Mouse (Mus musculus) neural tube, embryonic 13.5 days (tissue): ENCODE results near the gene Pdap1. TPM values are rescaled to one million over a fixed set of nuclear protein-coding genes. Genes with fewer than 3 reads are reported as not detected.
A peak's percentile ranks its signal among the peaks of the same experiment; 100 is the strongest.
"Not testable (repeated sequence)": the region's sequence is repeated elsewhere in the genome, so short reads cannot be mapped to it uniquely, and the experiment has no call there.

Experiments used
- ATAC-seq: fragments of 200-750 bp; cut with Nextera tagmentation; 2 replicates; pipeline ENCODE4 v1.8.0; 2017; ENCODE audit warnings: low read depth, mild to moderate bottlenecking, moderate TSS enrichment, moderate library complexity
- H3K27ac ChIP-seq: fragments of 300-500 bp; sonication (generic); replicated peaks from 2 replicates; pipeline ENCODE4 v1.5.1; 2015; ENCODE audit warnings: moderate library complexity, mild to moderate bottlenecking, inconsistent platforms
- H3K27me3 ChIP-seq: fragments of 300-500 bp; sonication (generic); 2 replicates; pipeline ENCODE4 v1.6.1; 2015; ENCODE audit warnings: mild to moderate bottlenecking, inconsistent platforms
- H3K36me3 ChIP-seq: fragments of 300-500 bp; sonication (generic); 2 replicates; pipeline ENCODE4 v1.6.1; 2015; ENCODE audit warnings: mild to moderate bottlenecking, inconsistent platforms
- H3K4me1 ChIP-seq: fragments of 300-500 bp; sonication (generic); replicated peaks from 2 replicates; pipeline ENCODE4 v1.6.1; 2015; ENCODE audit warnings: inconsistent platforms
- H3K4me2 ChIP-seq: fragments of 300-500 bp; sonication (generic); 2 replicates; pipeline ENCODE4 v1.6.1; 2015; ENCODE audit warnings: inconsistent platforms, mild to moderate bottlenecking, moderate library complexity
- H3K4me3 ChIP-seq: fragments of 300-500 bp; sonication (generic); 2 replicates; pipeline ENCODE4 v1.5.1; 2015; ENCODE audit warnings: mild to moderate bottlenecking, inconsistent platforms
- H3K9ac ChIP-seq: fragments of 300-500 bp; sonication (generic); 2 replicates; pipeline ENCODE4 v1.6.1; 2015; ENCODE audit warnings: moderate library complexity, mild to moderate bottlenecking, inconsistent platforms
- H3K9me3 ChIP-seq: fragments of 300-500 bp; sonication (generic); 2 replicates; pipeline ENCODE4 v1.6.1; 2016; ENCODE audit warnings: inconsistent platforms
- WGBS: fragments of 180-500 bp; shearing (Covaris S2); methylation state at CpG from one replicate; pipeline ENCODE4 v1.1.7; 2015; 5-methylcytosine and 5-hydroxymethylcytosine counted together
- polyA plus RNA-seq: library from polyadenylated mRNA; unstranded; fragments of >200 nt; fragmentation: Nextera tagmentation; extraction: Ambion mirVana; gene quantifications from 2 replicates; pipeline ENCODE4 v1.2.1, GENCODE M21; 2015

Pdap1 gene
- polyA plus RNA-seq, 1 experiment from 2014 or later: 123 TPM

DNA sequence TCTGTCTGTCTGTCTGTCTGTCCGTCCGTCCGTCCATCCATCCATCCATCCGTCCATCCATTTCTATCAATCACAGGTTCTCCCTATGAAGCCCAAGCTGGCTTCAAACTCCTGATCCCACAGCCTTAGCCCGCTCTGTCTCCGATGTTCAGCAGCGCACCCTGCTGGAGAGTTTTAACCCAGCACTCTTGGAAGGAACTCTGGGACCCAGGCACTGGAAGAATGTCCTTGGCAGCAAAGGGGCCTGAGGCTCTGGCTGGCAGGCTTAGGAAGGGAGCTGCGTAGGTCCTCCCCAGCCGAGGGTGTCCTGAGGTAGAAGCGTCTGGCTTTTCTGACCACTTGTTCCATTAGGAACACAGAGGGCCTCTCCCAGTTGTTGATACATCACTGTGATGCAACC is 23.1 kb downstream of the Pdap1 start:
- 43% methylated on average over 10 of the region's 10 CpGs for WGBS
- H3K9ac ChIP-seq: no peak overlapping the region
- peaks cover 21% of the 10 kb centered on the region for H3K27me3 ChIP-seq
- H3K36me3 ChIP-seq: 0 out of 2 replicates have a peak, but pooled peaks cover 4% of the 10 kb centered on the region
- H3K9me3 ChIP-seq: no peaks in the 10 kb centered on the region
- no peak for ATAC-seq
- no peak overlapping the region for H3K4me2 ChIP-seq
- no peak overlapping the region for H3K27ac ChIP-seq
- H3K4me3 ChIP-seq: no peak overlapping the region
- H3K4me1 ChIP-seq: peaks cover 15% of the 10 kb centered on the region

DNA sequence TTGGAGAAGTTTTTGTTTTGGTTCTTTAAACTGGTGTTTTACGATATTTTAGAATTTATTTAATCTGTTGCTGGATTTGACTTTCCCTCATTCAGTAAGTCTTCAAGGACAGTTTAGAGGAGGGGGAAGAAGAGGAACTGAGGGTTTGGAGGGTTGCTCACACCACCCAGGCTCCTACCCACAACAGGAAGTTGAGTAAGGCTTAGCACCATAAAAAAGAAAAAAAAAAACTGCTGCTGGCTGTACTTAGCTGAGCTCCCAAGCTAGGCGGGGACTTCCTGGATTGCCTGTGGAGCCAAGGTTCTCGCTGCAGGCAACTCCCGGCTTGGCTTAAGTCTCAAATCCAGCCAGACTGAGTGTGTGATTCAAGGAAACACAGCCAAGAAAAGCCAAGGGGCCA is 23.7 kb downstream of the Pdap1 start:
- no peak for ATAC-seq
- 60% methylated on average over 4 of the region's 4 CpGs for WGBS
- H3K9ac ChIP-seq: no peak overlapping the region
- H3K4me2 ChIP-seq: 0 out of 2 replicates have a peak overlapping the region, but pooled peaks have one; percentile 60
- H3K9me3 ChIP-seq: no peaks in the 10 kb centered on the region
- peaks cover 21% of the 10 kb centered on the region for H3K27me3 ChIP-seq
- peaks cover 15% of the 10 kb centered on the region for H3K4me1 ChIP-seq
- peaks cover 10% of the 10 kb centered on the region; the same call in 1 of the 2 replicates for H3K36me3 ChIP-seq
- H3K4me3 ChIP-seq: no peak overlapping the region
- peak overlapping the region; percentile 52; the same call in 1 of the 2 replicates for H3K27ac ChIP-seq

DNA sequence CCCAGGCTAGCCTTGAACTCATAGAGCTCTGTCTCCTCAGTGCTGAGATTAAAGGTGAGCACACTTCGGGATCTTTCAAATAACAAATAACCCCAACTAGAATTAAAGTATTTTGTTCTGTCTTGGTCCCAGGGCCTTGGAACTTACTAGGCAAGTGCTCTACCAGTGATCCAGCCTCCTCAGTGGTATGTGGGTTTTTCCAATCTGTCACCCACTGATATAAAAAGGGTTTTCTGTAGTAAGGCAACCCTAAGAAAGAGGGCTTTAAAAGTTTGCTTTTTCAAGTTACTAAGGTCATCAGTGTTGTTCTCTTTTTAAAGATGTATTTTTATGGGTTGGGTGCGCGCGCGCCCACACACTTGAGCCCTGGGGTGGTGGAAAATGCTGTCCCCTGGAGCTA is 24.3 kb downstream of the Pdap1 start:
- WGBS: 96% methylated on average over 5 of the region's 5 CpGs
- no peak overlapping the region for H3K9ac ChIP-seq
- ATAC-seq: no peak
- H3K36me3 ChIP-seq: peaks cover 16% of the 10 kb centered on the region
- H3K4me1 ChIP-seq: peaks cover 15% of the 10 kb centered on the region
- H3K4me3 ChIP-seq: no peak overlapping the region
- no peaks in the 10 kb centered on the region for H3K9me3 ChIP-seq
- peak overlapping the region; percentile 60 for H3K4me2 ChIP-seq
- peak overlapping the region; percentile 52; the same call in 1 of the 2 replicates for H3K27ac ChIP-seq
- peaks cover 21% of the 10 kb centered on the region for H3K27me3 ChIP-seq

DNA sequence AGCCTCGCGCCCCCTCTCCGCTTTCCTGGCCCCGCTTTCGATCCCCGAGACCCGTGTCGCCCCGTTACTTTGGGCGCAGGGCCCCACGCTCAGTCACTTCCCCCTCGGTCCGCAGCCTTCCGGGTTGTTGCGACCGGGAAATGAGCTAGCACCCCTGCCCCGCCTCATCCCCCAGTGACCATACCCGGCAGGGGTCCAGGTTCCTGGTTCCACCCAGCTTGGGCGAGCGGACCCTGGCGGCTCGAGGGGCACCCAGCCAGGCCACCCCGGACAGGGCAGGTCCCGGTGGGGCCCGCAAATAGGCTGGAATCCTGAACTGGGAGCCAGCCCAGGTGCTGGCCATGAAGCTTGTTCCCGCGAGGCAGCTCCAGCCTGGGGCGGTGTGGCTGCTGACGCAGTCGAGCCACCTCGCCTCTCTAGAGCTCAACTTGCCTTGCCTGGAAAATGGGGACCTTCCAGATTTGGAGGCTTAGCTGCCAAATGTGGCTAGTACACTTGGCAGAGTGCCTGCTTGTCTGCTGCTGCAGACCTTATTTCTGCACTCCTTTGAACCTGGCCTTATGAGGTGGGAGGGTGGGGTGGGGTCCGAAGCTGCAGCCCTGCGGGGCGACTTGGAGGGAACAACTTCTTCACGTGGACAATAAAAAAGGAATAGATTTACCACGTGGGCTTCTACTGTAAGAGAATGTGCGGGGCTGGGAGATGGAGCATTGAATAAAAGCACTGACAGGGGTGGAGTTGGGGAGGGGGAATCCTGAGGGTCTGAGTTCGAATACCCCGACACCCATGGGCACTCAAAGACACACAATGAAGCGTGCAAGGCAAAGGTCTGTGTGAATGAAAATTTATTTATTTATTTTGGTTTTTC is 25.2 kb downstream of the Pdap1 start:
- peaks cover 24% of the 10 kb centered on the region for H3K36me3 ChIP-seq
- no peak overlapping the region for H3K27ac ChIP-seq
- H3K4me2 ChIP-seq: peak overlapping the region; percentile 60
- H3K4me1 ChIP-seq: peaks cover 15% of the 10 kb centered on the region
- WGBS: 18% methylated on average over 39 of the region's 40 CpGs
- H3K9ac ChIP-seq: peak overlapping the region; percentile 65
- H3K27me3 ChIP-seq: peaks cover 21% of the 10 kb centered on the region
- ATAC-seq: 0 out of 2 replicates have a peak, but pooled peaks have one; percentile 13
- no peaks in the 10 kb centered on the region for H3K9me3 ChIP-seq
- H3K4me3 ChIP-seq: peak overlapping the region; percentile 45

DNA sequence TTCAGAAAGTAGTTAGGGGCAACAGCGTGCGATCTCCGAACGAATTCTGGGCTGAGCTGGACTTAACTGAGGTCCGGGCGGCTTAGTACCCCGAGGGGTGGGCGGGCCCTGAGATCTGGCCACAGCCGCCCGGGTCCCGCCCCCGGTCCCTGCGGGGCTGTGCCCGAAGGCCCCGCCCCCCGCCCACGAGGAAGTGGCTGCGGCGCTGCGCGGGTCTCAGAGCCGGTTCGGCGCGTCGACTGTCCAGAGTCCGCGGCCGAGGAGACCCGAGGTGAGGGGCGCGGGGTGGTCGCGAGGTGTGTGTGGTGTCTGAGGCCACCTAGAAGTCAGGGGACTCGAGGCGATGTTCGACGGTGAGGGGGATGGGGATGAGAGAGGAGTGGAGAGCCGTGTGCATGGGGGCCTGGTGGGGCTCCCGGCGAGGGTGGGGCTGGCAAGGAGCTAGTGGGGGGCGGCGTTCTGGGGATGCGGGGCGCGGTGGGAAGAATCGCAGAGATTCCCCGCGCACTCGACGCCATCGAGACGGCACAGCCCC is 25.9 kb downstream of the Pdap1 start, which contains the start of gene Arpc1b:
Gene Arpc1b (plus strand): TSS at position 145 of the 535 bp plus-strand sequence.
- peak within 1 kb of the TSS; percentile 65 for H3K9ac ChIP-seq
- H3K36me3 ChIP-seq: peaks cover 32% of the 10 kb centered on the region
- WGBS: under 1% methylated on average over 53 of the region's 53 CpGs
- H3K4me1 ChIP-seq: peaks cover 15% of the 10 kb centered on the region
- H3K27ac ChIP-seq: no peak within 1 kb of the TSS
- ATAC-seq: peak; percentile 30
- peak within 1 kb of the TSS; percentile 60 for H3K4me2 ChIP-seq
- peak within 1 kb of the TSS; percentile 45 for H3K4me3 ChIP-seq
- H3K9me3 ChIP-seq: no peaks in the 10 kb centered on the region
- H3K27me3 ChIP-seq: peaks cover 21% of the 10 kb centered on the region

DNA sequence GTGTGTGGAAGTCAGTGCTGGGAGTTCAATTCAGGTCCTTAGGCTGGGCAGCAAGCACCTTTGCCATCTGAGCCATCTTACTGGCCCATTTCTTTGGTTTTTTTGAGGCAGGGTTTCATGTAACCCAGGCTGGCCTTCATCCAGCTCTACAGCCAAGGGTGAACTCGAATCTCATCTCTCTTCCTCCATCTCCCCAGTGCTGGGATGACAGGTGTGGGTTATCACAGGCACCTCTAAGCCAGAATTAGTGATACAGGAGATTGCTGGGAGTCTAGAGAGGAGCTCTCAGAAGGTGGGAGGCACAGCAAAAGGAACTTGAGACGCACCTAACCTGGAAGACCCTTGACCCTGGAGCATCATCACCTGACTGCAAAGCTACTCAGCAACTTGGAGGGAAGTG is 26.6 kb downstream of the Pdap1 start:
- Histone ChIP-seq H3K4me3 (peak overlapping the region; percentile 45), H3K36me3 (peaks cover 38% of the 10 kb centered on the region), H3K4me2 (peak overlapping the region; percentile 60), H3K4me1 (peaks cover 15% of the 10 kb centered on the region), H3K27ac (no peak overlapping the region), H3K27me3 (peaks cover 21% of the 10 kb centered on the region), H3K9me3 (no peaks in the 10 kb centered on the region), H3K9ac (no peak overlapping the region)
- WGBS: 47% methylated on average over 2 of the region's 2 CpGs
- no peak for ATAC-seq

DNA sequence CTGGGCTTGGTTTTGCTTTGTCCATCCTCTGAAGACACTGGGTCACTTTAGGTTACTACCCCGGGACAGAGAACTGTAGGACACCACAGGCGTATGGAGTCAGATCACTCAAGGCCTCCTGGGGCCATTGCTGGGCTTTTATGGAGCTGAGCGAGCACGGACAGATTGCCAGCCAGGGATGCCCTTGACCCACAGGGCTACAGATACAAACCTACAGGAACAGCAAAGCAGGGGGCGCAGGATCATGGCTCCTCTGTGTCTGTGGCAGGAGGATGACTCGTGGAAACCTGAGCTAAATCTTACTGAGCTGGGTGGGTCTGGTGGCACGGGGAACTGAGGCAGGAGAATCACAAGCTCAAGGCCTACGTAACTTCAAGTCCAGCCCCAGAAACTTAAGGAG is 27.5 kb downstream of the Pdap1 start:
- Histone ChIP-seq H3K9me3 (no peaks in the 10 kb centered on the region), H3K27ac (no peak overlapping the region), H3K27me3 (peaks cover 21% of the 10 kb centered on the region), H3K4me3 (no peak overlapping the region), H3K36me3 (peaks cover 46% of the 10 kb centered on the region), H3K4me1 (peaks cover 15% of the 10 kb centered on the region), H3K9ac (no peak overlapping the region), H3K4me2 (no peak overlapping the region)
- ATAC-seq: no peak
- WGBS: 74% methylated on average over 8 of the region's 8 CpGs

DNA sequence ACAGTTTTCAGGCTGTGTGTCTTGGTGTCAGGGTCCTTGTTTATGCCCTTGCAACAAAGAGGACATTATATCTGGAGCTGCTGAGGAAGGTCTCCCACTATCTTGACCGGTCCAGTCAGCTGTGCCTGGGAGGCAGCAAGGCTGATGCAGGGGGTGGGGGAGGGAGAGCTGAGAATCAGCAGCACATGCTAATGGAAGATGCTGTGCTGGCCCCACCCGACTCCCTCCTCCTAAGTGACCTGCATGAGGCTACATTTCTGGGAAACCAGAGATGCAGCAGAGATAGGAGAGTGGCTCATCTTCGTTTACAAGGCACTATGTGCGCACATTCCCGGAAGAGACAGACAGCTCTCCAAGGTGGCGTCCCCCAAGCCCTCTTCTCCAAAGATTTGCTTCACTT is 29.6 kb downstream of the Pdap1 start:
- Histone ChIP-seq H3K27ac (no peak overlapping the region), H3K9me3 (no peaks in the 10 kb centered on the region), H3K4me2 (no peak overlapping the region), H3K36me3 (peaks cover 68% of the 10 kb centered on the region), H3K4me1 (peaks cover 15% of the 10 kb centered on the region), H3K27me3 (peaks cover 21% of the 10 kb centered on the region), H3K4me3 (no peak overlapping the region), H3K9ac (no peak overlapping the region)
- ATAC-seq: no peak
- 81% methylated on average over 6 of the region's 6 CpGs for WGBS

DNA sequence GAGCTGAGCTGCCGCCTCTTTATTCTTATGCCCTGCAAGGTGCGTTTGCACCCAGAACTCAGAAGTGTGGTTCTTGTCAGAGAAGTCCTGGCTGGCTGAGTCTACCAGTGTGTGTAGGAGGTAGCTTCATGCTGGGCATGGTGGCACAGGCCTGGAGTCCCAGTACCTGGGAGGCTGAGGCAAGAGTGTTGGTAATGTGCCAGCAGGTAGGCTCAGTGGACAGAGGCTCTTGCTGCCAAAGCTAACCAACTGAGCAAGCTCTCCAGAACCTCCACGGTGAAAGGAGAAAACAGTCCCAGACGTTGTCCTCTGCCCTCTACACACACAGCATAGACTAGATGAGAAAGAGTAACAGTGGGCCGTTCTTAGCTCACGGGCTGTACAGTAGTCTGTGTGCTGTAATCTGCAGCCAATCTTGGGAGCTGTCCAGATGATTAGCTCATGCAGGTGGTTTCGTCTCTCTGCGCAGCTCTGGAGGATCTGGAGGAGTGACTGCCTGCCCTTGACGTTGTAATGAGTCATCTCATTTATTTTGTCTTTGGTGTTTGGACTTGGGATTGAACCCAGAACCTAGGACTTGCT is 34.3 kb downstream of the Pdap1 start:
- no peak overlapping the region for H3K4me3 ChIP-seq
- H3K9ac ChIP-seq: no peak overlapping the region
- 90% methylated on average over 9 of the region's 9 CpGs for WGBS
- peaks cover 99% of the 10 kb centered on the region for H3K36me3 ChIP-seq
- no peak overlapping the region for H3K27ac ChIP-seq
- no peak for ATAC-seq
- H3K9me3 ChIP-seq: no peaks in the 10 kb centered on the region
- H3K27me3 ChIP-seq: no peaks in the 10 kb centered on the region
- H3K4me1 ChIP-seq: no peaks in the 10 kb centered on the region
- H3K4me2 ChIP-seq: no peak overlapping the region

DNA sequence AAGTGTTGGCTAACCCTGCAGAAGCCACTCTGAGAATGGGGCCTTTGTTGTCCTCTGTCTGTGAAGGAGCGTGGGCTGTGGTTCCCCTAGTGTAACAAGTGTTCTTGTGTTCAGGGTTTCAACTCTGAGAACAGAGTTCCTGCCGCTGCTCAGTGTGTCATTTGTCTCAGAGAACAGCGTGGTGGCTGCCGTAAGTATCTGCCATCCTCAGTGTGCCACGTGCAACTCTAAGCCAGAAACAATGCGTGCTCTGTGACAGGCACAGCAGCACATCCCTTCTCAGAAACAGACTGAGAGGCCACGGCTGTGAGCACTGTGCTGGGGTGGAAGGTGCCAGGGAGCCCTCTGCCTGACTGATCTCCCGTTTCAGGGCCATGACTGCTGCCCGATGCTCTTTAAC is 35.7 kb downstream of the Pdap1 start:
- peak; percentile 65 for ATAC-seq
- Histone ChIP-seq H3K9me3 (no peaks in the 10 kb centered on the region), H3K4me2 (no peak overlapping the region), H3K27me3 (no peaks in the 10 kb centered on the region), H3K9ac (no peak overlapping the region), H3K36me3 (peaks cover 98% of the 10 kb centered on the region), H3K27ac (no peak overlapping the region), H3K4me3 (no peak overlapping the region), H3K4me1 (no peaks in the 10 kb centered on the region)
- 77% methylated on average over 9 of the region's 9 CpGs for WGBS

DNA sequence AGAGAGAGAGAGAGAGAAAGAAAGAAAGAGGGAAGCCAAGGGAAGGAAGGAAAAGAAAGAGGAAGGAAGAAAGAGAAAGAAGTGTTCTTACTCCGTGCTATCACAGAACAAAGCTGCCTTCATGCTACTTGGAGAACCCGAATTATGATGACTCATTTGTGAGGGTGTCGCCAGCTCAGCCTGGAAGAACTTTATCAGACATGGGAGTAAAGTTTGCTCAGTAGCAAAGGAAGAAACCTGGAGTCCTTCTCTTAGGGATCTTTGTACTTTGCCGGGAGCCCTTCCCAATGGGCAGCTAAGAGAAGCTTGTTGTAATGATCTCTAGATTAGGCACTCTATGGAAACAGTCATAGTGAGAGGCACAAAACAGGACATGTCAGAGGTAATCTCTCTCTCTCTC is 37.3 kb downstream of the Pdap1 start:
- no peak for ATAC-seq
- no peak overlapping the region for H3K4me2 ChIP-seq
- no peak overlapping the region for H3K4me3 ChIP-seq
- no peaks in the 10 kb centered on the region for H3K9me3 ChIP-seq
- H3K27ac ChIP-seq: no peak overlapping the region
- peaks cover 98% of the 10 kb centered on the region for H3K36me3 ChIP-seq
- H3K4me1 ChIP-seq: no peaks in the 10 kb centered on the region
- H3K9ac ChIP-seq: no peak overlapping the region
- no peaks in the 10 kb centered on the region for H3K27me3 ChIP-seq
- WGBS: 87% methylated on average over 4 of the region's 4 CpGs

DNA sequence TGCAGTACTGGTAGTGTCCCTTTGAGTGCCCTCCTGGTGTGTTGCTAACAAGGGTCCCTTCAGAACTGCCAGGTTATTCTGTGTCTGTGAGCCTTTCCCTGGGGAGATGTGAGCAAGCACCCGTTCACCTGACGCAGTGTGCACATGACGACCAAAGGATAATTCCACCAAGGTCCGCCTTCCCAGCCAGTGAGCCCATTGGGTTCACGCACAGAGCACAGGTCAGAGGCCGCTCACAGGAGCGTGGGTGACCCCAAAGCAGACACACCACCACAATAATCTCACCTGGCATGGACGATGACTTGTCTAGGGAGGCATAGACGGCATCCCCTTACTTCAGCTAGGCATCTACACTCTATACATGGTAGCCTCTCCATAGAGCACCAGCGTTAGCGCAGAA is 38.6 kb downstream of the Pdap1 start:
- H3K9ac ChIP-seq, H3K4me1 ChIP-seq, H3K4me2 ChIP-seq, H3K9me3 ChIP-seq, H3K27me3 ChIP-seq, H3K4me3 ChIP-seq, H3K27ac ChIP-seq, ATAC-seq: not testable (repeated sequence)
- peaks cover 98% of the 10 kb centered on the region for H3K36me3 ChIP-seq
- 97% methylated on average over 11 of the region's 11 CpGs for WGBS
